Mouse (Mus musculus): ENCODE data around the gene Il1r1. TPM values are rescaled to one million over a fixed set of nuclear protein-coding genes. Genes with fewer than 3 reads are reported as not detected.

Gene Il1r1
- polyA plus RNA-seq, 1 experiment from 2014 or later: 0.62 TPM

DNA sequence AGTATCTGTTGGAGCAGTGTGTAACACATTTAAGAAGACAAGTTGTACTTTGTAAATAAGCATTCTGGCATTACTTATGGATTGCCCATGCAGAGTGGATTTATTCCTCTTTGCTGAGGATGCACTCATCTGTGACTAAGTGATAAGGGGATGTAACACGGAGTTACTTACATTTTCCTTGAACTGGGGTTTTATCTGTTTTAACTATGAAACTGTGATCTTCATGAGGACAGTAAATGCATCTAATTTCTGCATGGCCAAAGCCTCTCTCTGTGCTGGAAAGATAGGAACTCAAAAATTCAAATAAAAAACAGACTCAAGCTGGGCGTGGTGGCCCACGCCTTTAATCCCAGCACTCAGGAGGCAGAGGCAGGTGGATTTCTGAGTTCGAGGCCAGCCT, 115.2 kb downstream of the Il1r1 start:
- Histone ChIP-seq H3K27me3 (replicated peaks; ENCODE audit: low read depth, poor library complexity, severe bottlenecking) (no peaks in the 10 kb centered on the region), H3K27ac (replicated peaks) (no peak overlapping the region), H3K36me3 (replicated peaks) (no peaks in the 10 kb centered on the region), H3K9me3 (no peaks in the 10 kb centered on the region), H3K4me1 (no peaks in the 10 kb centered on the region), H3K4me3 (no peak overlapping the region)
- no peak for DNase-seq (ENCODE audit: low spot score)
- 90% methylated on average over 4 of the region's 4 CpGs for WGBS

DNA sequence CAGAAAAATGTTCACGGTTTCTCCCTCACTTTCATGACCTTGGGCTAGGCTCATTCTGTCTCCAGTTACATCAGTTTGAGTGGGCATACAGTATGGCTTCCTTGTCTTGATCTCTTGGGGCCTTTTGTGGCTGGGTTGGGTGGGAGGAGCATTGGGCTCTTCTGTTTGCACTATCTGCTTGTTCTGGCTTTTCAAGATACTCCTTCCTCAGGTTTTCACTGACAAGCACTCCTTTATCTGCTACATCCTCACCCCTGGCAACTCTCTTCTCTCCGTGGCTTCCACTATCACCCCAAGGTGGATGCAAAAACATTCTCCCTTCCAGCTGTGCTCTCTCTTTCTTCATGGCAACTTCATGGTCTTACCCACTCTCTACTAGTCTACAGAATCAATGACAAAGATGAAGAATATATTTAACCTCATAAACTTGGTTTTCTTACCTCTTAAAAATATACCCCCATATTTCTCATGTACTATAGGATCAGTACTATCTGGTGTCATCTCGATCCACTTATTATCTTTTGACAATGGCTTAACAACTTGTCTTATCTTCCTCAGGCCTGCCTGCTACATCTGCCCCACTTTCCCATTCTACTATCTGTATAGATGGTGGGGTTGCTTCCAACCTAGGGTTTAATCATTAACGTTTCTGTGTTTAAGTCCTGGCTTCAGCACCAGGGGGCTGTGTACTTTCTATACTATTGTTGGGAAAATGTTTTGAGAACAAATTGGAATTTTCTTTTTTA, 127.5 kb downstream of the Il1r1 start:
- DNase-seq (ENCODE audit: low spot score): no peak
- 79% methylated on average over 4 of the region's 4 CpGs for WGBS
- H3K4me3 ChIP-seq: no peak overlapping the region
- H3K27ac ChIP-seq (replicated peaks): no peak overlapping the region
- H3K36me3 ChIP-seq (replicated peaks): no peaks in the 10 kb centered on the region
- no peaks in the 10 kb centered on the region for H3K9me3 ChIP-seq
- H3K4me1 ChIP-seq: 0 out of 2 replicates have a peak, but pooled peaks cover under 1% of the 10 kb centered on the region
- no peaks in the 10 kb centered on the region for H3K27me3 ChIP-seq (replicated peaks; ENCODE audit: low read depth, poor library complexity, severe bottlenecking)

DNA sequence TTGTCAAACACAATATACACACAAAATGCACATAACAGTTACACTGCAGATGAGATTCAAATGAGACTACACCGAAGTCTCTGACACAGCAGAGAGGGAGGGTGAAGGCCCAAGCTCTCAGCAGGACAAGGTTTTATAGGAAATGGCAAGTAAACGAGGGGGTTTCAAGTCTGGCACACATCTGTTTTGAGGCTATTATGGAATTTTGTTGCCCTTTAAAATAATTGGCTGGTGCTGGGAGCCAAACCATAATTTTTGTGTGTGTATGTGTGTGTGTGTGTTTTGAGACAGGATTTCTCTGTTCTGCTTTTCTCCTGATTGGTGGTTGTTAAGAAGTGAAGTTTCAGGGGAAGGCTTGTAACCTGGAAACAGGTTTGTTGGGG, 128.0 kb downstream of the Il1r1 start:
- H3K27ac ChIP-seq (replicated peaks): no peak overlapping the region
- H3K9me3 ChIP-seq: no peaks in the 10 kb centered on the region
- no peaks in the 10 kb centered on the region for H3K27me3 ChIP-seq (replicated peaks; ENCODE audit: low read depth, poor library complexity, severe bottlenecking)
- no peak overlapping the region for H3K4me3 ChIP-seq
- H3K36me3 ChIP-seq (replicated peaks): no peaks in the 10 kb centered on the region
- WGBS: 45% methylated on average over 2 of the region's 2 CpGs
- 0 out of 2 replicates have a peak, but pooled peaks cover 7% of the 10 kb centered on the region for H3K4me1 ChIP-seq
- DNase-seq (ENCODE audit: low spot score): no peak

DNA sequence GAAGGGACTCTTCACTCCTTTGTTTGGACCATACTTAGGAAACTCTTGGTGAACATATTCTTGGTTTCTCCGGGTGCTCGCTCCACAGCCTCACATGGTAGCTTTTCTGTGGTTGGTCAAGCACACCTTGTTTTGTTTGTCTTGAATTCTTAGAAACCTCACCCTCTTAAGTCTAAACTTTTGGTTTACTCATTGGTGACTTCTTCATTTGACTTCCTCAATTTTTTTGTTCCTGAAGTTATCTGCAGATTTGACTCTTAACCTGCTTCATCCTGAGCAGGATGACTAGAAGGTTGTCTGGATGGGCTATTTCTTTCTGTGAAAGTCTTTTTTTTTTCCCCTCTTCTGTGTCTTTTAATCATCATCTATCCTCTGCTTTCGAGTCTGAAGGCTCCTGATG, 129.8 kb downstream of the Il1r1 start:
- Histone ChIP-seq H3K9me3 (no peaks in the 10 kb centered on the region), H3K36me3 (replicated peaks) (no peaks in the 10 kb centered on the region), H3K27me3 (replicated peaks; ENCODE audit: low read depth, poor library complexity, severe bottlenecking) (no peaks in the 10 kb centered on the region), H3K4me1 (peaks cover 13% of the 10 kb centered on the region; the same call in 1 of the 2 replicates), H3K27ac (replicated peaks) (no peak overlapping the region), H3K4me3 (no peak overlapping the region)
- no peak for DNase-seq (ENCODE audit: low spot score)
- WGBS: 86% methylated on average over 3 of the region's 3 CpGs

DNA sequence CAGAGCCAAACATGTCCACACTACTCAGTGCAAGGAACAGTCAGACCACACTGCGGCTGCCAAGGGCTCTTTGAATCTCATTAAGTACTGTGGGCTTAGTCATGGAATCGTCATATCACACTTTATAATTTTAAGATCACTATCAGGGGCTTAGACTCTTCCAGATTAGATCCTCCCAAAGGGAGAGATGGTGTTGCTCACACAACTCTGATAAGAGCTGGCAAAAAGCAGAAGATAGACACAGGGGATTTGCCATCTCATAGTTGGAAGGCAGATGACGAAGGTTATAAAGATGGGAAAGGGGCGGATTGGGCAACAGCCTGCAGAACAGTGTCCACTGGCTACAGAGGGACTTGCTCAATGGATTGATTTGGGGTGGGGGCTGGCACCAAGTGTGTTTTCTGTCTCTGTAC, 130.6 kb downstream of the Il1r1 start:
- Histone ChIP-seq H3K27me3 (replicated peaks; ENCODE audit: low read depth, poor library complexity, severe bottlenecking) (no peaks in the 10 kb centered on the region), H3K9me3 (no peaks in the 10 kb centered on the region), H3K27ac (replicated peaks) (no peak overlapping the region), H3K4me3 (no peak overlapping the region), H3K36me3 (replicated peaks) (no peaks in the 10 kb centered on the region), H3K4me1 (peaks cover 14% of the 10 kb centered on the region)
- no peak for DNase-seq (ENCODE audit: low spot score)
- WGBS: 90% methylated on average over 4 of the region's 4 CpGs

DNA sequence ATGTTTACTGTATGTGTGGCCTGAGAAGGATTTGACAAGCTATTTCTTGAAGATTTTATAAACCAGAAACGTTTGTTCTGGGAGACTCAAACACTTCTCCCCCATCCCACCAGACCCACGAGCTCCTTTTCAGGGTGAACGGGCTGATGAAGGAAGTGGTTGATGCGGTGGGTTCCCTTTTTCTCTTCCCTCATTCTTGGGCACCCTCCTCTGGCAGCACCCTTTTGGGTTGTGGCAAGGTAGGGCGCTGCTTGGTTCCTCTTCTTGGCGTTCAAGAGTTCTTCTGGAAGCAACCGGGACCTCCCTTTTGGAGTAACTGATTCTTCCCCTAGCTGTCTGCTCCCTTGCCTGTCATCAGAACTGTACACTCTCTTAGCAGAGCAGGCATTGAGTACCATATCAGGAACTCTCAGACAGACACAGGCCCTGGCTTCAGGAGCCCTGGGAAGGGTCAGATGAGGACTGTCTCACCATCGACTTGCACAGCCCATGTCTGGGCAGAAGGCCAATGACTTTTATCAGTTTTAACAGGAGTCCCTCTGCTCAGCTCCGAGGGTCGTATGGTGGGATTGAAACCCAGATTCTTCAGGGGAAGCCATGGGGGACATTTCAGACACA, 131.1 kb downstream of the Il1r1 start:
- Histone ChIP-seq H3K36me3 (replicated peaks) (no peaks in the 10 kb centered on the region), H3K4me3 (no peak overlapping the region), H3K27ac (replicated peaks) (no peak overlapping the region), H3K27me3 (replicated peaks; ENCODE audit: low read depth, poor library complexity, severe bottlenecking) (no peaks in the 10 kb centered on the region), H3K4me1 (peaks cover 20% of the 10 kb centered on the region), H3K9me3 (no peaks in the 10 kb centered on the region)
- DNase-seq (ENCODE audit: low spot score): no peak
- 88% methylated on average over 10 of the region's 10 CpGs for WGBS

DNA sequence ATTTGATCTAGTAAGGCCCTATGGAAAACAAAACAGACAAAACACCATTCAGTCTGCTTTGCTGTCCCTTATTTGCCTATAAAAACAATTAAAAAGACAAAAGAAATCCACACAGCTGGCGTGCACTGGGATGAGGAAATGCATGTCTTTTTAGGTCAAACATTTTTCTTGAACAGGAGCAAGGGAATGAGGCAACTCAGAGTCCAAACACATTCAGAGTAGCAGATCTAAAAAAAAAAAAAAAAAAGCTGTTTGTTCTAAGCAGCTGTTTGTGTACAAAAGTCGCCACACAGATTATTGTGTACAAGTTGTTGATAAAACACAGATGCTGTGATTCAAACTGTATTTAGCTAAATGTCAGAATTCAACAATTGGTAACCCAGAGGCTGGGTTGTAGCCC, 133.0 kb downstream of the Il1r1 start:
- H3K36me3 ChIP-seq (replicated peaks): no peaks in the 10 kb centered on the region
- WGBS: 48% methylated on average over 2 of the region's 2 CpGs
- no peaks in the 10 kb centered on the region for H3K9me3 ChIP-seq
- no peaks in the 10 kb centered on the region for H3K27me3 ChIP-seq (replicated peaks; ENCODE audit: low read depth, poor library complexity, severe bottlenecking)
- DNase-seq (ENCODE audit: low spot score): no peak
- no peak overlapping the region for H3K4me3 ChIP-seq
- H3K4me1 ChIP-seq: peaks cover 22% of the 10 kb centered on the region
- H3K27ac ChIP-seq (replicated peaks): no peak overlapping the region

DNA sequence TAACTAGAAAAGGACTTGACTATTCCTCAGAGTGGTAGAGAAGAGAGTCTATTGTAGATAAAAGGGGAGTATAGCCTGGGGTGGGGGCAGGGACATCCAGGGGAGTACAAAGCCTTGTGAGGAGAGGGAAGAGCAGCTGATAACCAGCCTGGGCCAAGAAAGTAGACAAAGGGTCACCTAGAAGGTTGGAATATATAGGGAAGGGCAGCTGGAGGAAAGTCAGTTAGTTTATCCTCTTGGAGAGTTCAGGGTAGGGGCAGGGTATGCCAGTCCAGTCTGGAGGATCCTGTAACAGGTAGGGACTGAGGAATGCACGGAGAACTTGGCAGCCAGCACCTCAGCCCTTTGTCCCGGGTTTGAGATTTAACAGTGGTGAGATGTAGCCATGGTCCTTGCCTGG, 133.5 kb downstream of the Il1r1 start:
- Histone ChIP-seq H3K4me1 (peaks cover 24% of the 10 kb centered on the region), H3K4me3 (no peak overlapping the region), H3K27ac (replicated peaks) (peak overlapping the region; percentile 48; the same call in 1 of the 2 replicates), H3K27me3 (replicated peaks; ENCODE audit: low read depth, poor library complexity, severe bottlenecking) (no peaks in the 10 kb centered on the region), H3K9me3 (no peaks in the 10 kb centered on the region), H3K36me3 (replicated peaks) (no peaks in the 10 kb centered on the region)
- no peak for DNase-seq (ENCODE audit: low spot score)
- 71% methylated on average over 2 of the region's 2 CpGs for WGBS

DNA sequence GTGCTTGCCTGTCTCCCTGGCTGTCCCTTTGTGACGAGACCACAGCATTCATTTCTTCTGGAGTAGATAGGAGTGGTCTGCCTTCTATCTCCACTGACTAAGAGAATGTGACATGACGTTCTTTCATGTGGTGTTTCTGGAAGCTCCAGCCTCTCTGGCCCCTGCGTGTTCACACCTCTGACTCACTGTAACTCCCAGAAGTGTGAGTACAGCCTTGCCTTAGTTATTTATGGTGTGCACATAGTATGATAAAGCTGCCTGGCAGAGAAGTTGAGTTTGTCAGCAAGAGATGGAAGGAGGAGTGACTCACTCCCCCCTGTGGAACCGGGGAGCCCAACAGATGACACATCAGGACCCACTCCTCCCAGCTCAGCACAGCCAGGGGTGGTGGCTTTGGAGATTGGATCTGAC, 133.9 kb downstream of the Il1r1 start:
- Histone ChIP-seq H3K36me3 (replicated peaks) (no peaks in the 10 kb centered on the region), H3K27ac (replicated peaks) (0 out of 2 replicates have a peak overlapping the region, but pooled peaks have one; percentile 48), H3K4me1 (peaks cover 24% of the 10 kb centered on the region), H3K4me3 (no peak overlapping the region), H3K9me3 (no peaks in the 10 kb centered on the region), H3K27me3 (replicated peaks; ENCODE audit: low read depth, poor library complexity, severe bottlenecking) (no peaks in the 10 kb centered on the region)
- 80% methylated on average over 4 of the region's 4 CpGs for WGBS
- DNase-seq (ENCODE audit: low spot score): no peak

DNA sequence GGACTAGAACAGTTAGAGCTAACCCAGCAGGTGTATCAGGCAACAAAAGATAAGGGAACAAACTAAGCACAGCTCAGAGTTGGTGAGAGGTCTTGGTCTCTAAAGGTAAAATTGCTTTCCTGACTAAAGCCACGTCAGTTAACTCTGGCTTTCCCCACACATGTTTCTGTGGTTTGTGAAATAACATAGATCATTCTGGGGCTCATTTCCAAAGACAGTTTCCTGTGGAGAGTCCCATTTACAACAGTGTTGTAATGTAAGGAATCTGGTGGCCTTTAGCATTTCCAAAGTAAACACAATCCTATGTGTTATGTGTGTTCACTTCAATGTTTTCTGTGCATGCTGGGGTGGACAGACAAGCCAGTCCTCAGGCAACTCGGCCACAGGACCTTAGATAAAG, 134.9 kb downstream of the Il1r1 start:
- DNase-seq (ENCODE audit: low spot score): no peak
- WGBS: 71% methylated on average over 2 of the region's 2 CpGs

DNA sequence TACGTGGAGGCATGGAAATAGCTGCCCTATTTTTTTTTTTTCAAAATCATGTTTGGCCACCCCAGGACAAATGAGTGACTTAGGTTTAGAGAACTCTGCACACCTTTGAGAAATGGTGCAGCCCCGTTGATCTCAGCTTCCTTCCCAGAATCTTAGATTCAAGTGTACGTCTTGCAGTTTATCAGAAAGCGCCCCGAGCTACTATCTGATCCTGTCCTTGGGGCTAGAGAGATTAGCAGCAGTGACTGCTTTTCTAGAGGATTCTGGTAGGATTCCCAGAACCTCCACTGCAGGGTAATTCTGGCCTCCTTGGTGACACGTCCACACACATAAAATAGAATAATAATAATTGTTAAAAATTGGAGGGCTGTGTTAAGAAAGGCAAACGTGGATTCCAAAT, 136.1 kb downstream of the Il1r1 start:
- Histone ChIP-seq H3K27me3 (replicated peaks; ENCODE audit: low read depth, poor library complexity, severe bottlenecking) (no peaks in the 10 kb centered on the region), H3K4me1 (peaks cover 29% of the 10 kb centered on the region), H3K27ac (replicated peaks) (no peak overlapping the region), H3K4me3 (no peak overlapping the region), H3K36me3 (replicated peaks) (no peaks in the 10 kb centered on the region), H3K9me3 (no peaks in the 10 kb centered on the region)
- no peak for DNase-seq (ENCODE audit: low spot score)
- 78% methylated on average over 7 of the region's 7 CpGs for WGBS

More for the DNA sequence above, 134.9 kb downstream of the Il1r1 start:
- H3K9me3 ChIP-seq: no peaks in the 10 kb centered on the region
- H3K27ac ChIP-seq (replicated peaks): no peak overlapping the region
- H3K4me3 ChIP-seq: no peak overlapping the region
- no peaks in the 10 kb centered on the region for H3K36me3 ChIP-seq (replicated peaks)
- H3K4me1 ChIP-seq: peaks cover 28% of the 10 kb centered on the region
- no peaks in the 10 kb centered on the region for H3K27me3 ChIP-seq (replicated peaks; ENCODE audit: low read depth, poor library complexity, severe bottlenecking)

DNA sequence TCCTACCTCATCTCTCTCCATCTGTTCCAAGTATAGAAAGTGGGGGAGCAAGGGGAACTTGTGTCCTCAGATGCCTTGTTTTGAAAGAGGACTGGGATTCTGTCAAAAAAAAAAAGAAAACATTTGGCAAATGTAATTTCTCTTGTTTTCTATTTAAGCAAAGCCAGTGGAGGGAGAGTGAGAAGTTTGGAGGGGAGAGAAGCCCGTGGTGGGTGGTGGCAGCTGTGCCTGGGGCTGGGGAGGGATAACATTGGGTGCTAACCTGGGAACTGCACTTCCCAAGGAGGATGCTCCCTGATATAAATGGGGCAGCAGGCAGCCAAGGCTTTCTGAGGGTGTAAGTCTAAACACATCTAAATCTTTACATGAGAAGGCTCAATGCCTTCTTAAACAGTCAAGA, 136.7 kb downstream of the Il1r1 start:
- 58% methylated on average over 1 of the region's 1 CpGs for WGBS
- H3K4me3 ChIP-seq: no peak overlapping the region

DNA sequence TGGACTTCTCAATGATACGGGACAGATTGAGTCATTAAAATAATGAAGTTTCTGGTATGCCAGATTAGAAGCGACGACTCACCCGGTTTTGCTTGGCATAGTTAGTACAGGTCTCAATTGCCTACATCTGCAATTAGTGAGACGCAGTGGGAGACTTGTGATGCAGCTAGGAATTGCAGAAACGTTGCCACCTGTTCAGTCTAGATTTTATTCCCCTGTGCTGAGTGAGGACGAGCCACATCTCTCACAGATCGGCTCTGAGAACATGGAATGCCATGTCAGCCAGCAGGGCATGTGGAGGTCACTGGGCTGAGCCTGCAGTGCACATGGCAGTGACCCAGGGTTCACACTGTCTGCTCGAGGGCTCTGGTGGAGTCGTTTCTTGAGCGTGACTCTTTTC, 137.9 kb downstream of the Il1r1 start:
- H3K4me1 ChIP-seq: peaks cover 23% of the 10 kb centered on the region
- 74% methylated on average over 11 of the region's 11 CpGs for WGBS
- no peaks in the 10 kb centered on the region for H3K36me3 ChIP-seq (replicated peaks)
- no peak overlapping the region for H3K4me3 ChIP-seq
- no peak for DNase-seq (ENCODE audit: low spot score)
- H3K27me3 ChIP-seq (replicated peaks; ENCODE audit: low read depth, poor library complexity, severe bottlenecking): no peaks in the 10 kb centered on the region
- H3K27ac ChIP-seq (replicated peaks): no peak overlapping the region
- no peaks in the 10 kb centered on the region for H3K9me3 ChIP-seq

More for the DNA sequence above, 136.7 kb downstream of the Il1r1 start:
- H3K9me3 ChIP-seq: no peaks in the 10 kb centered on the region
- H3K36me3 ChIP-seq (replicated peaks): no peaks in the 10 kb centered on the region
- H3K27me3 ChIP-seq (replicated peaks; ENCODE audit: low read depth, poor library complexity, severe bottlenecking): no peaks in the 10 kb centered on the region
- H3K27ac ChIP-seq (replicated peaks): no peak overlapping the region
- no peak for DNase-seq (ENCODE audit: low spot score)
- H3K4me1 ChIP-seq: peaks cover 29% of the 10 kb centered on the region
